Mouse (Mus musculus) gastrocnemius, adult 8-10 months (tissue): ENCODE measurements around the gene Gm3776. TPM values are rescaled to one million over a fixed set of nuclear protein-coding genes. Genes with fewer than 3 reads are reported as not detected.
"Not testable (repeated sequence)": the region's sequence is repeated elsewhere in the genome, so short reads cannot be mapped to it uniquely, and the experiment has no call there.

Source experiments
- DNase-seq, 2 experiments: peaks; one replicate each; pipeline ENCODE4 v3.0.0; 2022; ENCODE audit warnings: low spot score in 2 of 2
- total RNA-seq, 4 experiments: library from RNA; stranded (reverse); gene quantifications; 2 replicates each; pipeline ENCODE4 v1.2.4; 2022

Gene Gm3776
- not detected for total RNA-seq

DNA sequence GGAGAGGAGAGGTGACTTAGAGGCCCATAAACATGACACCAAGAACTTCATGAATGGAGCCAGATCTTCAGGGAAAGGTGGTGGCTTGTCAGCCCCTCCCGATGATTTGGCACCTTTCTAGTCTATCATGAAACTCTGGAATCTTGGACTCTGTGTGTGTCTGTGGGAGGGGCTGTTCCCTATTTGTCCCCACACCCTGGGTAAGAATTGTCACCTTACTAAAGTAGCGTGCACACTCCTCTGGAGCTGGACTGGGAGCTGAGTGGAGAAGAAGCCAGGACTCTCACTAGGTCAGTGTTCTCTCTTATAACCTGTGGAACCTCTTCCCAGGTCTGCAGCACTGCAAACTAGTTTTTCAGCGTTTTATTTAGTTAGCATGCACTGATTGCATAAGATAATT lies at the start of gene Gm3776:
Gene Gm3776 (plus strand): TSS at position 216 of the 400 bp plus-strand sequence.
- DNase-seq = not testable (repeated sequence)

DNA sequence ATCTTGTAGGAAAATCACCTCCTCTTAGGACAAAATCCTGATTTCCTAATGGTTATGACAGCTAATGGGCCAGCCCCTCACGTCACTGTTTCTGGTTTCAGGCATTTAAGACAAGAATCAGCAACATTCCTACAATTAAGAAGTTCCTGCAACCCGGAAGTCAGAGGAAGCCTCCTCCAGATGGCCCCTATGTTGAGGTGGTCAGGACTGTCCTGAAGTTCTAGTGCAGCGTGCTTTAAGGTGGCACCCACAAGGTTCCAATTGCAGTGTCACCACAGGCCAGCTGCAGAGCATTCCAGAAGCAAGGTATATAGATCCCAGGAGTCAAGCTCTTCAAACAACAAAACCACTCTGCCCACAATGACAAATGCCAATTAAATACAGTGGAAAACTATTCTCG lies 48.0 kb upstream of the Gm3776 start:
- DNase-seq = no peak

DNA sequence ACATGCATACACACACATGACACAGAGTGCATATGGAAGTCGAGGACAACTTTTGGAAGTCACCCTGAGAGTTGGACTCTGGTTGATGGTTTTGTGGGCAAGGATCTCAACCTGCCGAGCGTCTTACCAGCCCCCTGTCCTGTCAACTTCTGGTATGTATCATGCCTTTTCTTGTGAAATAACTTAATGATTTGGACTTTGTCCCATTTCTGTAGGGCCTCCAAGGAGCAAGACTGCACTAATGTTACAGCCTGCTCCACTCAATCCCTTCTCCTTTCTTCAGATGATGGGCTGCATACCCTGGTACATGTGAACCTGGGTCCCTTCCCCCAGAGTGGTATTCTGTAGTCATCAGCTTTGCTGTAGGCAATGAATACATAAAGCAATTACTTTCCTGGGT lies 46.9 kb upstream of the Gm3776 start:
- DNase-seq = no peak

DNA sequence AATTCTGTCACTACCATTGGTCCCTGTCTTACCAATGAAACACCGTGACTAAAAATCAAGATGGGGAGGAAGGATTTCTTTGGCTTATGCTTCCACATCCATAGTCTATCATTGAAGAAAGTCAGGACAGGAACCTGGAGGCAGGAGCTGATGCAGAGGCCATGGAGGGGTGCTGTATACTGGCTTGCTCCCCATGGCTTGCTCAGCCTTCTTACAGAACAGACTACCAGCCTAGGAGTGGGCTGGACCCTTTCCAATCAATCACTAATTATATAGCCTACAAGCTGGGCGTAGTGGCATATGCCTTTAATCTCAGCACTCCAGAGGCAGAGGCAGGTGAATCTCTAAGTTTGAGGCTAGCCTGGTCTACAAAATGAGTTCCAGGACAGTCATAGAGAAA lies 46.1 kb upstream of the Gm3776 start:
- DNase-seq = no peak

DNA sequence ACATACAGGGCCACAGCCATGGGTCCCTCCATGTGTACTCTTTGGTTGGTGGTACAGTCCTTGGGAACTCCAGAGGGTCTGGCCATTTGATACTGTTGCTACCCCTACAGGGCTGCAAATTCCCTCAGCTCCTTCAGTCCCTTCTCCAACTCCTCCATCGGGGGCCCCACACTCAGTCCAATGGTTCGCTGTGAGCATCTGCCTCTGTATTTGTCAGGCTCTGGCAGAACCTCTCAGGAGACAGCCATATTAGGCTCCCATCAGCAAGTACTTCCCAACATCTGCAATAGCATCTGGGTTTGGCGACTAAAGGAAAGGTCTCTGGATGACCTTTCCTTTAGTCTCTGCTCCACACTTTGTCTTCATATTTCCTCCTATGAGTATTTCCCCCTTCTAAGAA lies 45.4 kb upstream of the Gm3776 start:
- no peak for DNase-seq

DNA sequence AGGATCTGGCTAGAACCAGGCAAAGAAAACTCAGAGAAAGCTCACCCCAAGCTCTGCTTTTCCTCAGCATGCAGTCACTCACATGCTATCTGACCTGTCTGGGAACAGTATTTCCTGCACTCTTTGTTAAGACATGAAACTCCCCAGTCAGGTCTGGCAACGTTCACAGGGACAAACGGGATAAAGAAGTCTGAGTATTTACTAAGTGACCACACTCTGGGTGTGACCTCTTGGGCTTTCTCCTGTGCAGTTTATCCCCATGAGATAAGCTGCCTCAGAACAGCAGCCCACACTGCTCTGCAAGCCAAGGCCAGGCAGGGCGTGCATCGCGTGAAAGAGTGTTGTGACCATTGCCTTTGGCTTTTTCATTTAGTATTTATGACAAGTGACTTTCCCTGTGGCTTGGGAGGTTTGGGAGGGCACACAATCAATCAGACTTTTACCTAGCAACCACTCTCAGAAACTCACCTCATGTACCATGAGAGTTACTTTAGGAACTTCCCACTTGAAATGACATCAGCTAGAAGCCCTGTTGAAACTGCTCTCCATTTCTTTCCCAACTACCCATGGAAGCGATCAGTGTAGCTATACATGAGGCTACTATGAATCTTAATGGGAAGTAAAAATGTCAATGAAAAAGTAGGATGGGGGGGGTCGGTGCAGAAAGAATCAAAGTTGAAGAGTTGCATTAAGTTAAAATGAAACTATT lies 44.4 kb upstream of the Gm3776 start:
- DNase-seq = no peak

DNA sequence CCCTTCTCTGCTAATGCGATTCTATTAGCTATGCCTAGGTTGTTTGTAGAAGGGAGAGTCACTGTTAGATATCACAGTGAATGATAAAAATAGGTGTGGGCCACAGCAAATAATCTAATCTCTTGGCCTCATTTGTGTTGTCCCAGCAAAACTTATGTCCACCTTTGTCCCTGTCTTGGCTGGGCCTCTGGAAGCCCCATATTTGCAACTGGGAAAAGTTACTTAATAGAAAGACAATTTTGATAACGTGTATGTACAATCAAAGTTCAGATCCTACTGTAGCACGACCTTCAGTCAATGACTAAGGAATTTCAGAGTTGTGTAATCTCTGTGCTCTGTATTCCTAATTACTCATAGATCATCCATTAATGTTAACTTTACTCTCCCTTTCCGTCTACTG lies 39.9 kb upstream of the Gm3776 start:
- DNase-seq = no peak

DNA sequence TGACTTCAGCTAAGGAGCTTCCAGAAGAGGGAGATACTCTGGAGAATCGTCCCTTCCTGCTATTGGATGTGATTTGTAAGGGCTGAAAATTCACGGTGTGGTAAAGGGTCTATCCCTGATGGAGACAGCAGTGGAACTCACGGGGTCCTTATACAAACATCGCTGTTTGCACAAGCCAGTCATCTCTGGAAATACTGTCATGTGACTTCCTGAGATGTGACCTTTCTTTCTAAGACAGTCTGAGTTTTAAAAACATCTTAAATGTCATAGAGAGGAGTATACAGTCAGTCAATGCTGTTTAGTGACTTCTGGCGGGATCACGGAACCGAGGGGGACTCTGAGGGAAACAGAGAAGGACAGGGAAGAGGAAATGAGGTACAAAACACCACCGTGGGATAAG lies 34.3 kb upstream of the Gm3776 start:
- no peak for DNase-seq

DNA sequence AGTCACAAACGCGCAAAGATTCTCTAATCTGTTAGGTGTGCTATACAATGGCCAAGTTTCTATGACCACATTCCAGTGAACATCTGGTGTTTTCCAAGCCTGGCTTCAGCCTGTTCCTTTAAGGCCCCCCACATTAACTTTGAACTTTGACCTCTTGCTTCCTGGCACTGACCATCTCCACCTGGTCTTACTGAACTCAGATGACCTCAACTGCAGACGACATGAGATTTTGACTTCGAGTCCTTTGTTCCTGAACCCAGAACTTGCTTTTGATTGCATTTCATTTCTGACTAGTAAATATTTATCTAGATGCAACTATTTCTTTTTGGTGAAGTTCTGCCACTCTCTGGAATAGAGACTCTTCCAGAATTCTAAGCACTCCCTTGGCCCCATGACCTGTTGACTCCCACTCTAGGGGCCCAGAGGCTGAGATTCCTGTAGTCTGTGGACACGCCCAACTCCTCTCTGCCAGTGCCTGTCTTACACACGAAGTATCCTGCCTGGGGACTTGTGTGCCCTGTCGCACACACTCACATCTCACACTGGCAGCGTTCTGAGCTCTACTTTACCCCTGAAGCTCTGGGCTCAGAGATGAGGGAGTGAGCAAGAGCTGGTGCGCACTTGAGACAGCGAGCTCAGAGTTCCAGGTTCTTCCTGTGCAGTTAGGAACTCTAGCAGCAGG lies 33.6 kb upstream of the Gm3776 start:
- no peak for DNase-seq

DNA sequence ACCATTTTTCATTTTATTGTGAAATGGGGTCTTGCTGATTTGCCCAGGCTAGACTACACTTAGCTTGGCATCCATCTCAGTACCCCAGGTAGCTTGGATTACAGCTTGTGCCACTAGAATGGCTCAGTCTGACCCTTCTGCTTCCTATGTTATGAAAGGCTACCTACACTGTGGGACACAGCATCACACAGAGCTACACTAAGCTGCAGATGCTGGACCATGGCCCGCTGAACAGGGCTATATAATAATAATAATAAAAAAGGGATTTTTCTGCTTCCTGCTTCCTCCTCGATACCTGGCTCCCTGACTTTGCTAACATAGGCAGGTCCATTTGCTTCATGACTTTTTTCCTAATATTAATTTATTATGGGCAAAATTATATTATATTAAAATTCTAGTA lies 32.5 kb upstream of the Gm3776 start:
- no peak for DNase-seq

DNA sequence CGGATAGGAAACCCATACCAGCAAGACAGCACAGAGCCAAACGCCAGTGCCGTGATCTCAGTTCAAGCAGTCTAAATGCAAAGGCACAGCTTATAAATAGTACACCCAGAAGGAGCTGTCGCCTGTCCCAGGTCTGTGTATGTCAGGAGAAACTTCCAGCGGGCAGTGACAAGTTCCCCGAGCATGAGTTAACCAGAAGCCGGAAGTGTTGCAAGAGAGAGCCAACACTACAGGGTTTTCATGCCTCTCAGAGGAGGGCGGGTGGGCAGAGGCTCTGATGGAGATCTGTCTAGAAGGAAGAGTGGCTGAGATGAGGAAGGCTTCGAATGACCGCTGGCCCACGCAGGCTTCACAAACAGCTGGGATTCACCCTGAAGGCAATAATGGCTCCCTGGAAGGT lies 31.6 kb upstream of the Gm3776 start:
- no peak for DNase-seq

DNA sequence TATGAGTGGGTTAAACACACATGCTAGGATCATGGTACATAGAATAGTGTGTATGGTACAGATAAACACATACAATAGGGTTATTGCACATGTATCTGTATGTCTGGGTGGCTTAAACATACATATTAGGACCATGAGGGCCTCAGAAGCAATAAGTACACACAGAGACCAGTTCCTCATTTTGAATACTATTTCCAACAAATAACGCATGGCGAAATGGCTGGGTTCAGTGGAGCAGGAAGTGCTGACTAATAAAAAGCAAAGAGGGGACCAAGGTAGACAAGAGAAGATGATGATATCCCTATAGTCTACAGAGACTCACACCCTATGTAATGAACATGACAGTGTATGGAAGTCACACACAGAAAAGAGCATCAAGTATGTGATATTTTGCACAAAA lies 28.8 kb upstream of the Gm3776 start:
- DNase-seq = no peak

DNA sequence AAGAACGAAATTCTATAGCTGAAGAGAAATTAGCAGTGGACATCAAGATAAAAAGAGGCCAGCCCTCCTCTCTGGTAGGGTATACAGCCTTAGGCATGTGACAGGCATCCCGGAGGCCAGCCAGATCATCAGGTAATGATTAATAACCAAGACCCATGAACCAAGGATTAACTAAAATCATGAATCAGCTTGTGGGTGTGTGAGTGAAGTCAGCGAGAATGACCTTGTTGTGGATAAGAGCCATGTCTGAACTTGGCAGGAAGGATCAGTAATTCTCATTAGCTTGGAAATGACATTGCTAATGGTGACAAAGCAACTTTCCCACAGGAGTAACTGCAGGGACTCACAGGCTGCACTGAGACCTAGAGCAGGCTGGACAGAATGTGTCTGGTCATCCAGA lies 27.3 kb upstream of the Gm3776 start:
- not testable (repeated sequence) for DNase-seq

DNA sequence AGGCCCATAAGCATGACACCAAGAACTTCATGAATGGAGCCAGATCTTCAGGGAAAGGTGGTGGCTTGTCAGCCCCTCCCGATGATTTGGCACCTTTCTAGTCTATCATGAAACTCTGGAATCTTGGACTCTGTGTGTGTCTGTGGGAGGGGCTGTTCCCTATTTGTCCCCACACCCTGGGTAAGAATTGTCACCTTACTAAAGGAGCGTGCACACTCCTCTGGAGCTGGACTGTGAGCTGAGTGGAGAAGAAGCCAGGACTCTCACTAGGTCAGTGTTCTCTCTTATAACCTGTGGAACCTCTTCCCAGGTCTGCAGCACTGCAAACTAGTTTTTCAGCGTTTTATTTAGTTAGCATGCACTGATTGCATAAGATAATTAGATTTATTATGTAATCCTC lies 26.5 kb upstream of the Gm3776 start, which contains the start of gene Gsta1:
Gene Gsta1 (plus strand): TSS at position 196 of the 400 bp plus-strand sequence.
- not testable (repeated sequence) for DNase-seq

DNA sequence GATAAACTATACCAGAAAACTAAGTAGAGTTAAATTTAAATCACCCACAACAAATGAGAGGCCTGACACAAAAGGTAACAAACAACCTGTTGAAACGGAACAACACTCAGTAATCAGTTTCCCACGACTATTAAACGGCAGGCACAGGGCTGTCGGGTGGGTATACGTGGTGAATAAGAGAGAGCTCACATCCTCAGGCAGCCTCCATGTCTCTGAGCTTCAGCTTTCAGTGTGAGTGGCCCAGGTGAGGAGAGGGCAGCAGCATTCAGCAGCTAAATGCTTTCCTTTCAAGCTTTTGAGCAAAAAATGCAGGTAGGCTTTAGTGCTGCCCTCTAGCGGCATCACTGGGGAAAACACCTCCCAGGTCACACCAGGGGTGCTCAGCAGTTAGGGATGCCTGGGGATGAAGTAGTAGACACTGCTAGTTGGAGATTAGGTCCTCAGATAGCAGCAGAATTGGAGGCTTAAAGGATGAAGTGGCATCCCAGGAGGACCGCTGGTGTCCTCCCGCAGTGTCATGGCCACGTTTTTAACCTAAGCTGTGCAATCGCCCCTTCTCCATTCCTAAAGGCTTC lies 23.7 kb upstream of the Gm3776 start:
- DNase-seq = not testable (repeated sequence)

DNA sequence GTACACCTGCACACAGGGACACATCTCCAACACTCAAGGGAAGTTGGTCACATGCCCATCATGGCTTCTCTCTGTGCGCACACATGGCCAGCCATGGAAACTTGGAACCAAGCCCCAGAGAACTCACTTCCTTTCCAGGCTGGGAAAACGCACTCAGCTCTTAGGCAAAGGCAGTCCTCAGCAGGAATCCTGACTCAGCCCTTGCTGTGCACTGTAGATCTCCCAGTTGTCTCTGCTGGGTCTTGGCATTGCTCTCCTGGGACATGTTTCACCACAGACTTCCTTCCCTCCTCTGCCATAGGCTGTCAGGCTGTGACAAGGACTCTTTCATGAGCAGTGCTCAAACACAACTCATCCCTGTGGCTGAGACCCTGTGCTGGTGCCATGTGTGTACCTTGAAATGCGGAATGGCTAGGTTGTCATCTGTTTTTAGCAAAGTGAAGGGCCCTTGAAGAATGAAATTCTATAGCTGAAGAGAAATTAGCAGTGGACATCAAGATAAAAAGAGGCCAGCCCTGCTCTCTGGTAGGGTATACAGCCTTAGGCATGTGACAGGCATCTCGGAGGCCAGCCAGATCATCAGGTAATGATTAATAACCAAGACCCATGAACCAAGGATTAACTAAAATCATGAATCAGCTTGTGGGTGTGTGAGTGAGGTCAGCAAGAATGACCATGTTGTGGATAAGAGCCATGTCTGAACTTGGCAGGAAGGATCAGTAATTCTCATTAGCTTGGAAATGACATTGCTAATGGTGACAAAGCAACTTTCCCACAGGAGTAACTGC lies 1.1 kb upstream of the Gm3776 start:
- not testable (repeated sequence) for DNase-seq

DNA sequence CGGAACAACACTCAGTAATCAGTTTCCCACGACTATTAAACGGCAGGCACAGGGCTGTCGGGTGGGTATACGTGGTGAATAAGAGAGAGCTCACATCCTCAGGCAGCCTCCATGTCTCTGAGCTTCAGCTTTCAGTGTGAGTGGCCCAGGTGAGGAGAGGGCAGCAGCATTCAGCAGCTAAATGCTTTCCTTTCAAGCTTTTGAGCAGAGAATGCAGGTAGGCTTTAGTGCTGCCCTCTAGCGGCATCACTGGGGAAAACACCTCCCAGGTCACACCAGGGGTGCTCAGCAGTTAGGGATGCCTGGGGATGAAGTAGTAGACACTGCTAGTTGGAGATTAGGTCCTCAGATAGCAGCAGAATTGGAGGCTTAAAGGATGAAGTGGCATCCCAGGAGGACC lies 2.8 kb downstream of the Gm3776 start:
- peak in 1 of 2 experiments; percentile 6 for DNase-seq

DNA sequence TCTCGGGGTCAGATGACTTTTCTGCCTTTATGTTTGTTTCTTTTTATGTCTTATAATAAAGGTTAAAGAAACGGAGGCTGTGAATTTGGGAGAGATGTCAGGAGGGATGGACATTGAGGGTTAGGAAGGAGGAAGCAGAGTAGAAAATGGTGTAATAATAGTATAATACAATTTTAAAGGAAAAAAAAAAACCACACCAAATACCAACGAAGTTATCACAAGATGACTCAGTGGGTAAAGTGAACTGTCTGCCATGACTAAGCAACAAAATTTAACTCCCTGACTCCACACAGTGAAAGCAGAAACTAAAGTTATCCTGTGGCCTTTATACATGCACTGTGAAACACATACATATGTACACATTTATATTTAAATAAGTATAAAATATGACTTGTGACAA lies 14.0 kb downstream of the Gm3776 start:
- not testable (repeated sequence) for DNase-seq

DNA sequence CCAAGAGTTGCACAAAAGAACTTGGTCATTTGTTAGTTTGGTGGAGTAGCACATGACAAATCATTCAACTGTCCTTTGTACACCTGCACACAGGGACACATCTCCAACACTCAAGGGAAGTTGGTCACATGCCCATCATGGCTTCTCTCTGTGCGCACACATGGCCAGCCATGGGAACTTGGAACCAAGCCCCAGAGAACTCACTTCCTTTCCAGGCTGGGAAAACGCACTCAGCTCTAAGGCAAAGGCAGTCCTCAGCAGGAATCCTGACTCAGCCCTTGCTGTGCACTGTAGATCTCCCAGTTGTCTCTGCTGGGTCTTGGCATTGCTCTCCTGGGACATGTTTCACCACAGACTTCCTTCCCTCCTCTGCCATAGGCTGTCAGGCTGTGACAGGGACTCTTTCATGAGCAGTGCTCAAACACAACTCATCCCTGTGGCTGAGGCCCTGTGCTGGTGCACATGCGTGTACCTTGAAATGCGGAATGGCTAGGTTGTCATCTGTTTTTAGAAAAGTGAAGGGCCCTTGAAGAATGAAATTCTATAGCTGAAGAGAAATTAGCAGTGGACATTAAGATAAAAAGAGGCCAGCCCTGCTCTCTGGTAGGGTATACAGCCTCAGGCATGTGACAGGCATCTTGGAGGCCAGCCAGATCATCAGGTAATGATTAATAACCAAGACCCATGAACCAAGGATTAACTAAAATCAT lies 25.2 kb downstream of the Gm3776 start:
- DNase-seq = not testable (repeated sequence)

DNA sequence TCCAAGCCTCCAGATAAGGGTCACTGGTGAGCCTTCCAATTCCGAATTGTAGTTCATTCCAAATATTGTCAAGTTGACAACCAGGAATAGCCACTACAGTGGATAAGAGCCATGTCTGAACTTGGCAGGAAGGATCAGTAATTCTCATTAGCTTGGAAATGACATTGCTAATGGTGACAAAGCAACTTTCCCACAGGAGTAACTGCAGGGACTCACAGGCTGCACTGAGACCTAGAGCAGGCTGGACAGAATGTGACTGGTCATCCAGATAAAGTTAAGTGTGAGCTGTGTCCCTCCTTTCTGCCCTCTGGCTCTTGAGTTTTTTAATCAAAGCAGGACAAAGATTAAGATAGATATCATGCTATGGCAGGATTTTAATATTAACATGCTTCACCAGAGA lies 32.1 kb downstream of the Gm3776 start:
- not testable (repeated sequence) for DNase-seq

DNA sequence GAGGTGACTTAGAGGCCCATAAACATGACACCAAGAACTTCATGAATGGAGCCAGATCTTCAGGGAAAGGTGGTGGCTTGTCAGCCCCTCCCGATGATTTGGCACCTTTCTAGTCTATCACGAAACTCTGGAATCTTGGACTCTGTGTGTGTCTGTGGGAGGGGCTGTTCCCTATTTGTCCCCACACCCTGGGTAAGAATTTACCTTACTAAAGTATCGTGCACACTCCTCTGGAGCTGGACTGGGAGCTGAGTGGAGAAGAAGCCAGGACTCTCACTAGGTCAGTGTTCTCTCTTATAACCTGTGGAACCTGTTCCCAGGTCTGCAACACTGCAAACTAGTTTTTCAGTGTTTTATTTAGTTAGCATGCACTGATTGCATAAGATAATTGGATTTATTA lies 32.8 kb downstream of the Gm3776 start, which contains the start of gene Gm10639:
Gene Gm10639 (plus strand): TSS at position 201 of the 400 bp plus-strand sequence.
- DNase-seq = not testable (repeated sequence)
